Mouse (Mus musculus) heart, postnatal 25 days (tissue): ENCODE measurements around the gene Spryd3. TPM values are rescaled to one million over a fixed set of nuclear protein-coding genes. Genes with fewer than 3 reads are reported as not detected.
A peak's percentile ranks its signal among the peaks of the same experiment; 100 is the strongest.
"Not testable (repeated sequence)": the region's sequence is repeated elsewhere in the genome, so short reads cannot be mapped to it uniquely, and the experiment has no call there.

Source experiments
- DNase-seq: peaks from one replicate; pipeline ENCODE4 v3.0.0; 2022; ENCODE audit warnings: low spot score
- intact Hi-C: fragments of 180-260 bp; cut with DNase I; formaldehyde crosslinking; loops from one replicate; pipeline ENCODE4 v1.15.1; 2025
- total RNA-seq, 2 experiments: library from RNA; stranded (reverse); gene quantifications; 2 replicates each; pipeline ENCODE4 v1.2.3; 2021

Gene Spryd3
- total RNA-seq, 2 experiments from 2014 or later: 13.2 to 15.1 TPM

- intact Hi-C loops: loop anchor here (10.0 kb wide), 1 partner anchor 303 kb away; the partner anchor contains the start of gene Sp1
- DNase-seq: peak; percentile 80
Measured at GRCm38 (mm10) chr15:102101672-102102541, 34.1 kb downstream of the Spryd3 start.

- no peak for DNase-seq
- intact Hi-C loops: loop anchor here (10.0 kb wide), 1 partner anchor 304 kb away; the partner anchor contains the start of gene Sp1
Measured at GRCm38 (mm10) chr15:102100996-102101671, 34.9 kb downstream of the Spryd3 start.

GRCm38 (mm10) chr15:102100161-102100981 lies 35.7 kb downstream of the Spryd3 start, which contains the start of gene Tns2:
Gene Tns2 (plus strand): TSS chr15:102100413.
- peak; percentile 85 for DNase-seq
- intact Hi-C loops: loop anchor here (10.0 kb wide), 1 partner anchor 304 kb away; the partner anchor contains the start of gene Sp1

- DNase-seq: no peak
- intact Hi-C loops: loop anchor here (10.0 kb wide), 1 partner anchor 305 kb away; the partner anchor contains the start of gene Sp1
Measured at GRCm38 (mm10) chr15:102099771-102100160, 36.3 kb downstream of the Spryd3 start.

- no peak for DNase-seq
- intact Hi-C loops: no loop called here
Measured at GRCm38 (mm10) chr15:102099260-102099659, 36.8 kb downstream of the Spryd3 start.

- intact Hi-C loops: no loop called here
- DNase-seq: no peak
Measured at GRCm38 (mm10) chr15:102097991-102098555, 38.0 kb downstream of the Spryd3 start.

- DNase-seq: no peak
- intact Hi-C loops: no loop called here
Measured at GRCm38 (mm10) chr15:102097147-102097915, 38.7 kb downstream of the Spryd3 start.

- DNase-seq: no peak
- intact Hi-C loops: no loop called here
Measured at GRCm38 (mm10) chr15:102094988-102095387, 41.0 kb downstream of the Spryd3 start.

- intact Hi-C loops: no loop called here
Measured at GRCm38 (mm10) chr15:102094157-102094556, 41.9 kb downstream of the Spryd3 start.

GRCm38 (mm10) chr15:102092222-102092621 lies 43.8 kb downstream of the Spryd3 start:
- no peak for DNase-seq
- intact Hi-C loops: no loop called here

More at GRCm38 (mm10) chr15:102094157-102094556, 41.9 kb downstream of the Spryd3 start:
- DNase-seq: no peak

GRCm38 (mm10) chr15:102091688-102092087 lies 44.3 kb downstream of the Spryd3 start:
- intact Hi-C loops: no loop called here
- no peak for DNase-seq

- intact Hi-C loops: no loop called here
- DNase-seq: no peak
Measured at GRCm38 (mm10) chr15:102091063-102091679, 44.9 kb downstream of the Spryd3 start.

- DNase-seq: no peak
- intact Hi-C loops: no loop called here
Measured at GRCm38 (mm10) chr15:102089914-102090585, 46.0 kb downstream of the Spryd3 start.

- intact Hi-C loops: no loop called here
- DNase-seq: no peak
Measured at GRCm38 (mm10) chr15:102083028-102083427, 53.0 kb downstream of the Spryd3 start.

GRCm38 (mm10) chr15:102082148-102082547 lies 53.9 kb downstream of the Spryd3 start:
- no peak for DNase-seq

GRCm38 (mm10) chr15:102080429-102080828 lies 55.6 kb downstream of the Spryd3 start:
- no peak for DNase-seq
- intact Hi-C loops: no loop called here

More at GRCm38 (mm10) chr15:102082148-102082547, 53.9 kb downstream of the Spryd3 start:
- intact Hi-C loops: no loop called here

- DNase-seq, intact Hi-C loops: not testable (repeated sequence)
Measured at GRCm38 (mm10) chr15:102079924-102080323, 56.1 kb downstream of the Spryd3 start.

GRCm38 (mm10) chr15:102079221-102079620 lies 56.8 kb downstream of the Spryd3 start:
- intact Hi-C loops: no loop called here
- no peak for DNase-seq
